Mouse (Mus musculus) C2C12 (cell line): ENCODE measurements around the gene Cxcl16.

ENCODE experiments used
- CEBPB ChIP-seq: IDR thresholded peaks from one replicate; pipeline ENCODE4 v1.6.1; 2011; ENCODE audit warnings: low read depth, mild to moderate bottlenecking, control low read depth, moderate library complexity
- CTCF ChIP-seq: IDR thresholded peaks from one replicate; pipeline ENCODE4 v1.5.1; 2011; ENCODE audit not compliant: control insufficient read depth, insufficient read depth, insufficient read length
- FOSL1 ChIP-seq: IDR thresholded peaks from one replicate; pipeline ENCODE4 v1.8.0; 2011; ENCODE audit warnings: mild to moderate bottlenecking, low read length; ENCODE audit not compliant: poor library complexity, insufficient read depth, severe bottlenecking
- MAX ChIP-seq: IDR thresholded peaks from one replicate; pipeline ENCODE4 v1.6.1; 2011; ENCODE audit warnings: mild to moderate bottlenecking, control low read depth
- MYOD1 ChIP-seq: IDR thresholded peaks from one replicate; pipeline ENCODE4 v1.6.1; 2011; ENCODE audit warnings: low read depth; ENCODE audit not compliant: control insufficient read depth, insufficient read length
- MYOG ChIP-seq: IDR thresholded peaks from one replicate; pipeline ENCODE4 v1.6.1; 2011; ENCODE audit not compliant: control insufficient read depth, insufficient read length; ENCODE audit errors: extremely low read depth
- USF1 ChIP-seq: IDR thresholded peaks from one replicate; pipeline ENCODE4 v1.6.1; 2011; ENCODE audit warnings: low read depth, mild to moderate bottlenecking, control low read depth, moderate library complexity

GRCm38 (mm10) chr11:70458688-70459600, 840 bp downstream of the Cxcl16 start, which contains the start of gene Zmynd15:
- no peak for TF ChIP-seq CTCF
- no peak for TF ChIP-seq FOSL1
- TF ChIP-seq MAX = no peak
- no peak for TF ChIP-seq MYOG
- no peak for TF ChIP-seq CEBPB
- TF ChIP-seq MYOD1 = no peak
- TF ChIP-seq USF1 = no peak
